Mouse (Mus musculus) layer of hippocampus, postnatal 25 days (tissue): Measurements from ENCODE around the gene Emd. TPM values are rescaled to one million over a fixed set of nuclear protein-coding genes. Genes with fewer than 3 reads are reported as not detected.
"Not testable (repeated sequence)": the region's sequence is repeated elsewhere in the genome, so short reads cannot be mapped to it uniquely, and the experiment has no call there.

ENCODE experiments used
- DNase-seq, 2 experiments: peaks; one replicate each; pipeline ENCODE4 v3.0.0; 2022; ENCODE audit warnings: mixed read lengths in 2 of 2, low spot score in 1 of 2; ENCODE audit errors: extremely low spot score in 1 of 2
- total RNA-seq, 2 experiments: library from RNA; stranded (reverse); gene quantifications; 2 replicates each; pipeline ENCODE4 v1.2.3; 2021

The Emd gene
- total RNA-seq = 10 to 100 TPM; 35.1 to 36.5 TPM

DNA sequence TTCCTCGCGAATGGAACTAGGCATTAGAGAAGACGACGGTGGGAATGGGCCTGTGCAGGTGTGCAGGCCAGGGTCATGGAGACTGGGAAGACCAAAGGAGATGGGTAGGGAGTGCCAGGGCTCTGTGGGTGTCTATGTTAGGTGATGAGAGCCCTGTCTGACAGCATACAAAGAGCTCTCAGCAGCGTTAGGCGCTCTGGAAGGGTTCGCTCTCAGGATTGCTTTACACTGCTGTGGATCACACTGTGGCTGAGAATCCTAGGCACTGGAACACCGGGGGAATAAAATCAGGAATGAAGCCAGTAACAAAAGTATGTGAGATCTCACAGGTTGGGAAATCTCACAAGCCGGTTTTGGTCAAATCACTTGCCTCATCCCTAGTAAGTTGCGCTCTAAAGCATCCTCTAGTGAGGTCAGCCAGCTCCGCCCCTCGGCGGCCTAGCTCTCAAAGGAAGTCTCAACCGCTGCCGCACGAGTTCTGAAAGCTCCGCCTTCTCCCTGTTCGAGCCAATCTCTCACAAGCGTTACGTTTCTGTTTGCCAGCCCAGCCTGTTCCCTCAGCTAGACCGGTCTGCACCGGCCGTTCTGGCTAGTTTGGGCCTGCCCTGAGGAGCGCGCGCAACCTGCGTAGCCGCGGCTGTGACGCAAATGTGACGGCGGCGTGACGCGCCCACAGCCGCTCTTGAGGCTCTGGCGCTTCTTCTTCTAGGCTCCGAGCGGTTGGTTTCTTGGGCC, at the start of gene Emd:
Gene Emd (plus strand): TSS at position 535 of the 735 bp plus-strand sequence.
- DNase-seq = peak; percentile 60 to 66

DNA sequence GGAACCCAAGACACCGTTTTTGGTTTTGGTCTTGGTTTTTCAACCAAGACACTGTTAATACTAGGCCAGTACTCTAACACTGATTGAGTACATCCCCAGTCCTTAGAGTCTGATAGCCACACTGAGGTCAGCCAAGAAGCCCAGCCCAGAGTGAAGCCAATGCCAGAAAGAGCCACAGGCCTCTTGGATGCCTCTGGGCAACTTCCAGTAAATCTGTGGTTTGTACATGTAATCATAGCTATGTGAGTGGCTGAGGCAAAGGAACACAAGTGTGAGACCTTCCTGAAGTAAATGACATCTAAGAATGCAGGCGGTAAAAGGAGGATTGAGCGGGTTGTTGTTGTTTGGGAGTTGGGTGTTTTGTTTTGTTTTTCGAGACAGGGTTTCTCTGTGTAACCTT, 36.0 kb upstream of the Emd start:
- no peak for DNase-seq

DNA sequence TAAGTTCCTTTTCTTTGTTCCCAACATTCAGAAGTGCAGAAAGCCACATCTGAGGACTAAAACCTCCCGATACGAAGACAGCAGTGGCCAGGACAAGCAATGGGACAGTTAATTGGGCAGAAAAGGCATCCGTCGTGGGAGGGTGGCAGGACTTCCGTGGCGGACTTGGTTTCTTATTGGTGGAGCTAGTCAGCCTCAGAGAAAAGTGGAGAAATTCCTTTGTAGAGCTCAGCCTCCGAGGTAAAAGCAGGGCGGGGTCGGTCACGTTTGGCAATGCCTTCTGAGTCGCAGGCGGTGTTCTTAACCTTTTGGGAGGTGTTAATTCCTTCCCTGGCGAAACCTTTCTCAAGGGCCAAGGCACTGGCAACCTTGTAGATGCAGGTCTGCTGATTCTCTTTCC, 35.0 kb upstream of the Emd start:
- DNase-seq = no peak

DNA sequence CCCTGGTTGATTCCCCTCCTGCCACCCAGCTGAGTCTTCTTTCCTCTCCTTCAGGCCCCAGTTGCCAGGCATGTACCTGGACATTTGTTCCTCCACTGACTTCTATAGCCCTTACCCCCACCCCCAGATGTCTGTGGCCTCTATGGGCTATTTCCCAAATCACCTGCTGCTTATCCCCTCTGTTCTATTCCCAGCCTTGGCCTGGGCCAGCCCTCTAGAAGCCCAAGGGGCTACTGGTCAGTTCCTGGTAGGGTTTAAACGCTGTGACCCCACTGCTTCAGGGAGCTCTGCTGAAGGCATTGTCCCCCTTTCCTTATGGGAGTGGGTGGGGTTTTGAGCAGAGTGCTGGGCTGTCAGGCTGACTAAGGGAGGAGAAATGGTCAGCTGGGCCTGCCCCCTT, 34.4 kb upstream of the Emd start:
- DNase-seq = not testable (repeated sequence)

DNA sequence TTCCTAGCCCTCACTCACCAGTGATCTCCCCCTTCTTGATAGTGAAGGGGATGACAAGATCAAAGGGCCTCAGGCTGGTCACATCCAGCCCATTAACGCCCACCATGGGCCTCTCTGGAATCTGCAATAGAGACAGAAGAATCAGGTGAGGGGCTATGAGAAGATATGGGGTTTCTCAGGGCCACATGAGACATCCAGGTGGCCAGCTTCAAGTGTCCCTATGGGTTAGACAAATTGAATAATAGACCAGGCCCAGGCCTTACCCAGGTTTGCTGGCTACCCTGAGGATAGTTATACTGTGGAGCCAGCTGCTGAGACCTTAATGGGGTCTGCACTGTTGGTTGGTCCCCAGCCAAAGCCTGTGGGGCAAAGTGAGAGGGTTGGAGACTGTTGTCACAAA, 24.4 kb upstream of the Emd start:
- DNase-seq = no peak

DNA sequence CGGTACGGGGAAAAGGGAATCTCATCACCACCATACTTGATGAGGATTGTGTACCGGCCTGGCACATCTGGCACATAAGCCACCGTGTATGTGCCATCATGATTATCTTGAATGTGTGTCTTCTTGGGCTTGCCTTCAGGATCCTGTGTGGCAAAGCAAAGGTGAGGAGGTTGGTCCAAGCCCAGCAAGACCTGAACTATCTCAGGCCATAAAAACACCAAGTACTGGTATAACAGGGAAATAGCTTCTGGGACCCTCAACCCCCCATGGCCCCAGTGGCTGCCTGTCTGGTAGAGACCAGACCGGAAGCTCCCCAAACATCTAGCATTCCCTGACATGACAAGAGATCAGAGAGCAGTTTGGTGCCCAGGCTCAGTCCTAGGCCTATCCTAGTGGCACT, 21.3 kb upstream of the Emd start:
- DNase-seq = no peak

DNA sequence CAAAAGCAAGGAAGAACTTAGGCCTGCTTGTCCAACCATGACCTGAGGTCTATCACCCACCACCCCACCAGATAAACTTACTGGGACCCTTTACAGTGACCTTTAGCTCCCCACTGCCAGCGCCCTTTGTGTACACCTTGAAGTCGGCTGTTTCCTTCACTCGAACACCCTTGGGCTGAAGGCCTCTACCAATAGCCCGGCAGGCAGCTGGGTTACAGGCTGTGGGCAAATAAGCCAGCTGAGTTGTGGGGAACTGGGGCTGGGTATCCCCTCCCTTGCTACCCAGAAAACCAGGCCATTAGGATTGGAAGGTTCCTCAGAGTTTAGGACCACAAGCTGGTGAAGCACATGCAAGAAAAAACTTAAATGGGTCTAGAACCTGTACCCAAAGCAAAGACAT, 14.2 kb upstream of the Emd start:
- no peak for DNase-seq

DNA sequence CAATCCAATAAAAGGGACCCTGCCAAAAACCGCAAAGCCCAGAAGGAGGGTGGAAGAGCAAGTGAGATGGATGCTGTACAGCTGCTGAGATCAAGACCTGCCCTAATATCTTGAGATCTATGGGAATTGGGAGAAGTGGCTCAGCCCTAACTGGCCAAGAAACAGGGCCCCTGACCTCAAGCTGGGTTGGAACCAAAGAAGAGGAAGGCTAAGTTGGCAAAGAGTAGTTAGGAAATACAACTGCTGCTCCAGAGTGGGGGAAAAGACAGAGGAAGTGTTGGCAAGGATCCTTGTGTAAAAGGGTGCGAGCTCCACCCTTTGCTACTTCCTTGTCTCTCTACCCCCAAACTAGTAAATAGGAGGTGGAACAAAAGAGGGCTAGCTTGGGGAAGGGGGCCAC, 11.1 kb upstream of the Emd start:
- no peak for DNase-seq

DNA sequence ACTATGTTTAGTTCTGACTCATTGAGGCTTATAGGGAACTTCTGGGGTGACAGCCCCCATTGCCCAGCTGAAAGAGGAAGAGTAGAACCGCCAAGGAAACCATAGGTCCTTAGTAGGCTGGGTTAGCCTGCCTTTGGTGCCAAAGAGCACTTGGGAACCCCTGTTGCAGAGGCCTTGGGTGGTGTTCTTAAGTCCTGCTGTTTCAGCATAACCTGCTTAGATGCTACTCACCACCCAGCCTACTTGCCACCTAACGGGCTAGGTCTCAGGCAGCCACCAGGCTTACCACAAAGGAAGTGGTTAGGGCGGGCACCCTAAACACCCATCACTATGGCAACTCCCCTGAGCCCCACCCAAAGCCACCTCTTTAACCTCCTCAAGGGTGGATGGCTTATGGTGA, 10.7 kb upstream of the Emd start:
- DNase-seq = no peak

DNA sequence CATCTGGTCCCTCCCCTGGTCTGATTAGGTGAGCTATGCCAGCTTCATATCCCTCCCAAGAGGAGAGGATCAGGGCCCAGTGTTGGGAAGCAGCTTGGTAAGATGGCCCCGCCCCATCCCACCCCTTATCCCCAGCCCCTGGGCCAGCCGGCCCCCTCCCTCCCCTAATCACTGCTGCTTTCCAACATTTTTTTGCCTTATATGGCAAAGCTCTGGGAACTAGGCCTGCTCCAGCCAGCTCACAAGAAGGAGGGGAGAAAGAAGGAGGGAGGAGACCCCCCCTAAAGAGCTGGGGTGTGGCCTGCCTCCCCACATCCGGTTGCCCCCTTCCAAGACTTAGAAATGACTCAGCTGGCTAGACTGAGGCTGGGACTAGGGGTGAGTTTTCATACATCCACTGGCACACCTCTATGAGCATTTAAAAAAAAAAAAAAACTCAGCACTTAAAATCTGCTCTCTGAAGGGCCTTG, 9.8 kb upstream of the Emd start:
- DNase-seq = no peak

DNA sequence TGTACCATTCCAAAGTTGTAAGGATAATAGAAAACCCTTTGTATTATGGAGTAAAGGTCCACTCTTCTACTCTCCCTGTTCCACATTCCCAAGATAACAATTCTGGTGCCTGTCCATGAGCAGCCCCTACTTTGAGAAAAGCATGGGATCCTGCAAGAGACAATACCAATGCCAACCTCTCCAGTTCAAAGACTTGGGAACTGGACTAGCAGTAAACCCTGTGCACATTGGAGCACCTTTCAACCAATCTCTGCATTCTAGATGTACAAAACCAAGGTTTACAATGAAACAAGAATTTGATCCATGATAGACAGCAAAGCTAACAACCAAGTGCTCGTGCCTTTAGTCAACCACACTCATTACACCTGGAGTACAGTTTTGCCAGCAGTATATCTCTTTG, 9.4 kb upstream of the Emd start:
- no peak for DNase-seq

DNA sequence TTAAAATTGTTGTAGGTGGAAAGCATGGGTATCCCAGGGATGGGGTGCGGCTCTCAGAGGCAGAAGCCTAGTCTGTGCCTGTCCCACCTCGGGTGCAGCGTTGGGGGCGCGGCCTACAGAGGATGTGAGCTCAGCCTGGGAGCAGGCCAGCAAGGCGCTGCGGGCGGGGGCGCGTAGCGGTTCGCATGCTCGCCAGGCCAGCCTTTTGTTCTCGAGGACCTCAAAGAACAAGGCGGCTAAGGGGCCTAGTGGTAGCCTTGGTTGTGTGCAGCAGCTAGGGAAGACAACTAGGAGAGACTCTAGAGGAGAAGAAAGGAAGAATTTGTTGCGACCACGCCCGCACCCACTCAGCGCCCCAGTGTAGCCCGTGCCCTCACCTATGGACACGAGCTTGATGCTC, 8.8 kb upstream of the Emd start:
- DNase-seq = peak; percentile 30 to 51

DNA sequence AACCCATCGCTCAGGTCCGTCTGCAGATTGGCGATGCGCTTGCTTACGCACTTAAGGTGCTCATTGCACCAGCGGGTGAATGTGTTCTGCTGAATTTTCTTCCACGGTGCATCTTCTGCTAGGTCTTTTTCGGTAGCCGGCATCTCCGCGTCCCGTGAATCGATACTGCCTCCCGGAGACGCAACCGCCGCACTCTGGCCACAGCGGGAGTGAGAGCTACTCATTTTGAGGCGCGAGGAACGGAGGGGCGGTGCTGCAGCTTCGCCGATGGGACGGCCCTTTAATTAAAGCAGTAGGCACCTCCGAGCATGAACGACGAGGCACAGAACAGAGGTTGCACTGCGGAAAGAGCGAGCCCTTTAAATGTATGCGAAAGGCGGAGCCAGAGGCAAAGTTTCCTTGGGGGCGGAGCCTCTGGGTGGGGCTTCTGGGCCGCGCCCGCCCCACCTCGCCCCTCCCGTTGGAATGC, 8.2 kb upstream of the Emd start:
- DNase-seq = peak; percentile 51 to 69

DNA sequence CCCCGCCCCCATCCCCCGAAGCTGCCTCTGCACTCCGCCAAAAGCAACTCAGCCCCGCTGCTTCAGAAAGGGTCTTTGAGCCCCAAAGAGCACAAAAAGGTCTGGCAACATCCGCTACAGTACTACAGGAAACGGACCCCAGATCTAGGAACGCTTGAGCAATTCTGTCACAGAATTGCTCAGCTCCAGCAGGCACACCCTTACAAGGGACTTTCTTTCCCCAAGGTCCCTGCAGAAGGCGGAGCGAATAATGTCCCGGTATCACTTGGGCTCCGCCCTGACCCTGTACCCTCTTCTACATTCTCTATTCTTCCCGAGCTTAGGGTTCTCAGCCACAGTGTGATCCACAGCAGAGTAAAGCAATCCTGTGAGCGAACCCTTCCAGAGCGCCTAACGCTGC, 7.8 kb upstream of the Emd start:
- no peak for DNase-seq

DNA sequence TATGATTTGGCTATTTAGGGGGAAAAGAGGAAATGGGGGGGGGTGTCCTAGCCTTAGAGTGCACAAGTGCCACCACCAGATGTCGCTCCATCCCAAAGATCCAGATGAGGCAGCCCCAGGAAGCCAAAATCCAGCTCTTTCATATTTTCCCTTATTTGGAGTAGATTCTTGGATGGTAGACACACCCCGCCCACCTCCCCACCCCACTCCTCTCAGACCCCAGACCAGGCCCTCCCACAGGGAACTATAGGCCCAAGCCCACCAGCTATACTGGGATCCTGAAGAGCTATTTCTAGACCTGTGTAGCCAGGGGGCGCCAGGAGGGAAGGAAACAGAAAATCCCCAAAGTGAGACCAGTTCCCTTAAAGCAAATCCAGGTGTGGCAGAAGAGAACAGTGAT, 5.8 kb upstream of the Emd start:
- DNase-seq = peak; percentile 25 to 66

DNA sequence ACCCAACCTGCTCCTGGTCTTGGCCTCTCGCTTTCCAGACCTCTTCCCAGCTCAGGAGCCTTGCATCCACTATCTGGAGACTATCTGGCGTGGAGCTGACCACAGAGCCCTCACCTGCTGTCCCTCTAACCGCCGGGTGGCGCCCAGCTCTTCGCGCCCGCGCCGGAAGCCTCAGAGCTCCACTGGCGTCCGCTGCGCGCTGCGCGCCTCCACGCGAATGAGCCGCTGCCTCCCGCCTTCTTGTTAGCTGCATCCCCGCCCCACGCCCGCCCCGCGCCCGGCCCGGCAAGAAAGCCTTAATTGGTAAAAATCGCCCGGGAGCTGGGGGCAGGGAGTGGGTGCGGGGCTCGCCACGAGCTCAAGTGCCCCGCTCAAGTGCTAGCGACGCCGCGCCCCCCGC, 4.9 kb upstream of the Emd start, which contains the start of gene Flna:
Gene Flna (minus strand): TSS at position 206 of the 400 bp plus-strand sequence.
- peak; percentile 40 to 46 for DNase-seq

DNA sequence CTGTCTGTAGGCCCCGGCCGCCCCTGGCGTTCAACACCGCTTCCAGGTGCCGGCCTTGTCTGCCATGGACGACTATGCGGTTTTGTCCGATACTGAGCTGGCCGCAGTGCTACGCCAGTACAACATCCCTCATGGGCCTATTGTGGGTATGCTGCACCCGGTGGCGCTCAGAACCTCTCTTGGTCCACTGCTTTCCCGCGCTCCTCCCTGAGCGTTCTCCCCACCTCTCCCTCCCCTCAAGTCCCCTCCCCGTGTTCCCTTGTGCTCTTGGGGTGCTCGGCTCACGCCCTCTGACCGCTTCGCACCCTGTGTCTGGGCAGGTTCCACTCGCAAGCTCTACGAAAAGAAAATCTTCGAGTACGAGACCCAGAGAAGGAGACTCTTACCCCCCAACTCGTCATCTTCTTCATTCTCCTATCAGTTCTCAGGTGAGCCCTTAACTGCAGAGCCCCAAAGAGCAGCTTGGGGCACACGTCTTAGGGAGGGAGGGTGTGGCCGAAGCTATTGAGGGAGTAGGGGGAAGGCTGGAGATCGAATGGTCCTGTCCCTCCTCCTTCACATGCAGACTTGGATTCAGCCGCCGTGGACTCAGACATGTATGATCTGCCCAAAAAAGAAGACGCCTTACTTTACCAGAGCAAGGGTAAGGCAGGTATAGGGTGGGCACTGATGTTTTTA, 540 bp downstream of the Emd start:
- DNase-seq = no peak

DNA sequence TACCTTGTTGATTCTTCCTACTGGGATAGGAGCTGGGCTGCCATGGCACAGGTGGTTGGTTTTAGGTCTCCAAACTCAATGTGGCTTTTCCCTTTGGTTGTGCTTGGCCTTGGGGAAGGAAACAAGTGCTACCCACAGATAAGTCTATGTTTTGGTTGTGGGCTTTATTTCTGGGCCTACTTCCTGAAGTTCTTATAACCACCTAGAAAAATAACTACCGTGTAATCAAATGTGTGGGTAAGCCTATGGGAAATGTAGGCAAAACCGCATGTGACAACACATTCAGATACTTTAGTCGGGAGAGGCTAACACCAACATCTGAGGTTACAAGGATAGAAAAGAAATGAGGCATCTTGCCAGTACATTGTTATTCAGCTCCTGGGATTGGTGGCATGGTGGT, 3.3 kb downstream of the Emd start:
- DNase-seq = no peak

DNA sequence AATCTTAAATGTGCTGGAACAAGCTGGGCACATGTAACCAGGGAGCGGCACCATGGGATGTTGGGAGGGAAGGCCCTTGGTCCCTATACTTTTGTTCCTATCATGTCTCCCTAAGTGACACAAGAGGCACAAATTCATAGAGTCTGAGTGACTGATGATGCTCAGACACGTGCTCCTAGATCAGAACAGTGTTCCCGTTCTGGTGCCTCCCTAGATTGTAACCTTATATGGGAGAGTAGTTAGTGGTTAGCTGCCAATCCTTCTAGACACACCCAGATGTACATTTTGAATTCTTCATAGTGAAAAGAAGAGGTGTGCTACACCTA, 15.2 kb downstream of the Emd start:
- no peak for DNase-seq

DNA sequence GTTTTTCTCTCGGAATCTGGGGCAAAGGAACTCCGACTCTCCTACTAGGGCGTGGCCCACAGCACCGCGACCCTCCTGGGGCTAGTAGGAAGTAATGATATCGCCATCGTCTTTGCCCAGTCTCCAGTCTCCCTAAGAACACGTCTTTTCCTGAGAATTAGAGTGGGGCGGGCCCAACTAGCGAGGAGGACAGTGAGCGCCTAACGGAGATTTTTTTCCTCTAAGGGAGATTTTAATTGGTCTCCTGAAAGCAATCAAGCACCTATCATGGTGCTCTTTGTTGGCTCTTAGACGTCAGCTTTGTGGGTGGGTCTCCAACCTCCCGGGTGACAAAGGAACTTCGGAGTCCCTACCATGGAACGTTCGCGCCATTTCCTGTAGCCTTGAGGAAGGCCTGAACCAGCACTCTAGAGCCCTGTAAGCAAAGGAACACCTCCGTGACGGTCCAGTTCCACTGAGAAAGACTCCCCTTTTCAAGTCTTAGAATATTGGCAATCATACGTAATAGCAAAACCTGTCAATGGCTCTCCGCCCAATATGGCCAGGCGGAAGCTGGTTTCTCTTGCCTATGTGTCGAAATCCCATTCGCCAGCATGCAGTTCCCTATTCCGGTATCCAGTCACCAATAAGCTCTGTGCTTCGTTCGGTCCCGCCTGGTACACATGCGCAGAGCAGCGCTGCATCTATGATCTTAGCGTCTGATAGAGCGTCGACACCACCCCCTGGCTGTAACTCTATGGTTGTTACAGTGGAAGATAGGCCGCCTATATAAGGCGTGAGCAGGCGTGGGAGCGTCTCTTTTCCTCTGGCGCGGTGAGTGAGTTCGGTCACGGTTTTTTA, 15.8 kb downstream of the Emd start, which contains the start of gene Rpl10:
Gene Rpl10 (plus strand): TSS at position 751 of the 840 bp plus-strand sequence.
- peak; percentile 65 to 70 for DNase-seq
